Mouse (Mus musculus) spleen, postnatal 10 days (tissue): ENCODE measurements around the gene Pom121l2.

ENCODE experiments used
- DNase-seq, 2 experiments: peaks; one replicate each; pipeline ENCODE4 v3.0.0; 2021 to 2022; ENCODE audit warnings: low spot score in 2 of 2

Gene Pom121l2

GRCm38 (mm10) chr13:22015479-22016450 lies 34.8 kb downstream of the Pom121l2 start:
- peak; percentile 78 to 85 for DNase-seq

- peak in 1 of 2 experiments; percentile 67 for DNase-seq
Observed at GRCm38 (mm10) chr13:22019934-22020835, 39.2 kb downstream of the Pom121l2 start.

GRCm38 (mm10) chr13:22020901-22021339 lies 39.9 kb downstream of the Pom121l2 start:
- peak; percentile 72 to 80 for DNase-seq

- DNase-seq = peak in 1 of 2 experiments; percentile 47
Observed at GRCm38 (mm10) chr13:22021581-22021980, 40.6 kb downstream of the Pom121l2 start.

- DNase-seq = peak; percentile 82 to 88
Observed at GRCm38 (mm10) chr13:22022241-22022640, 41.2 kb downstream of the Pom121l2 start.

GRCm38 (mm10) chr13:22026058-22027031 lies 45.4 kb downstream of the Pom121l2 start:
- peak; percentile 87 to 90 for DNase-seq

GRCm38 (mm10) chr13:22028673-22029460 lies 47.9 kb downstream of the Pom121l2 start:
- DNase-seq = peak; percentile 96

GRCm38 (mm10) chr13:22029928-22030327 lies 48.9 kb downstream of the Pom121l2 start:
- peak in 1 of 2 experiments; percentile 40 for DNase-seq

- DNase-seq = no peak
Observed at GRCm38 (mm10) chr13:22030493-22030892, 49.5 kb downstream of the Pom121l2 start.

- DNase-seq = no peak
Observed at GRCm38 (mm10) chr13:22033741-22034442, 52.9 kb downstream of the Pom121l2 start.

GRCm38 (mm10) chr13:22034443-22035266 lies 53.7 kb downstream of the Pom121l2 start:
- peak in 1 of 2 experiments; percentile 33 for DNase-seq

GRCm38 (mm10) chr13:22035267-22036148 lies 54.5 kb downstream of the Pom121l2 start, which contains the start of the genes Hist1h2ah and Hist1h2bk:
TSS of gene Hist1h2ah (minus strand) at chr13:22035568.
TSS of gene Hist1h2bk (plus strand) at chr13:22035870.
- peak; percentile 82 to 87 for DNase-seq

GRCm38 (mm10) chr13:22036149-22036956 lies 55.4 kb downstream of the Pom121l2 start:
- peak in 1 of 2 experiments; percentile 65 for DNase-seq

GRCm38 (mm10) chr13:22036986-22037385 lies 56.0 kb downstream of the Pom121l2 start:
- DNase-seq = peak in 1 of 2 experiments; percentile 43

GRCm38 (mm10) chr13:22037415-22037814 lies 56.4 kb downstream of the Pom121l2 start:
- DNase-seq = no peak
